Mouse (Mus musculus): Measurements from ENCODE around the gene Ankrd13d.
"Not testable (repeated sequence)": the region's sequence is repeated elsewhere in the genome, so short reads cannot be mapped to it uniquely, and the experiment has no call there.

Ankrd13d gene

DNA sequence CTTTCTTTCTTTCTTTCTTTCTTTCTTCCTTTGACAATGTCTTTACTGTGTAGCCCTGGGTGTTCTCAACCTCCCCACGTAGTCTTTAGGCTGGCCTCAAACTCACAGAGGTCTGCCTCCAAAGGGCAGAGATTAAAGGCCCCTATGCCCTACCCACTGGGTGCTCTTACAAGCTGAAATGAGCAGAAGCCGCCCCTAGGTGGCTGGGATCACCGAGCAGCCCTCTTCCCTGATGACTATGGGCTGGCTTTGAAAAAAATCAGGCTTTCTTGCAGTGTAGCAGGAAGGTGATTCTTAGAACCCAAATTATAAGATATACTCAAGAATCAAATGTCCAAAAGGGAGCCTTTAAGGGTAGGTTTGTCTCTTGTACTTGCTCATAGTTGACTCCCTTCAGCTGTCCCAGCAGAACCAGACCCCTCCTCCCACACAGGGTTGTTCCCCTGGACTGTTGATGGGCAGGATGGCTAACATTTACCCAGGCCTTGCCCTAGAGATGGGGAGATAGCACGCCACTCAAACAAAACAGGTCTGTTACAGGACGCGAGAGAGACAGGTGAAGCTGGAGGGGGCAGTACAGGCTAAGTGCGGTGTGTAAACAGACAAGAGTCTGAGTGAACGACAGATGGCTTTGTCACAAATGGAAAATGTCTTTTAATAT lies 21.8 kb downstream of the Ankrd13d start:
- DNase-seq = no peak

DNA sequence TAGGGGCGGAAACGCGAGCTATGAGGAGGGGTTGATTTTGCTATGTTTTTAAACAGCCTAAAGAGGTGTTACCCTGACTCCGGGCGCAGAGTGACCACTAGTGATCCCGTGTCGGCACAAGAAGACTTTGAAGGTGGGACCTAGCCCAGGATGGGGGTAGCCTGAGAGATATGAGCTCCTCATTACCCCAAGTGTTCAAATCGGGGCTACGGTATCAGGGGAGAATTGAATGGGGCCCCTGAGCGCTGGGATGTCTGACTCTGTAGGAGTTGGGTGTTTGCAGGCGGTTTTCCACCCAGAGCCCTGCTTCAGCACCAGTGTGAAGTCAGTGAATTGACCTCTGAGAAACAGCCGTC lies 25.1 kb downstream of the Ankrd13d start:
- DNase-seq = no peak

DNA sequence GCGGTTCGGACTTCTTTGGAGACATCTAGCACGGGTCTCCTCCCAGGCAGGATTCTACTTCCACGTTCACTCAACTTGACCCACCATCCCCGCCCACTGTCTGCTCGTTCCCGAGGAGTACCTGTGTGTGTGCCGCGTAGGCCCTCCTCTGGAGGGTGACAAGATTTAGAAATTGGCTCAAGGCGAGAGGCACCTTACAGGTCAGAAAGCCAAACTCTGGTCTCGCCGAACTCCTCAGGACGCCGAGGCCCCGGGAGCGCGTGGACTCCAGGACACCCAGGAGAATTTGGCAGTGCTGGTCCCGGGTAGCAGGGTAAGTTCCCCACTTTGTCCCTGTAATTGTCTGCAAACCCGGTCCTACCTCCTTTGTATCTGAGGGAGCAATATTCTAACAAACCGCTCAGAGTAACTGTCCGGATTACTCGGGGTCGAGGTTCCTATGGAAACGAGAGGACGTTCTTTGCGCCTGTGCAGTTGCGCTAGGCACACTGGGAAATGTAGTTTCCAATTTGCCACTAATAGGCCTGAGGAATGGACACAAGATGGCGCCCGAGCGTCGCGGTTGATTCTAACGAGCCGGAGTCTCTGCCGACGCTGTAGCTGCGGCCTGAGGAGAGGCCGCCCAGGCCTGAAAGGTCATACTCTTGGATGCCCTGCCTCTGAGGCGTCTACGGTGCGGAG lies 25.6 kb downstream of the Ankrd13d start:
- peak; percentile 92 to 97 for DNase-seq

- DNase-seq = no peak
These were observed 27.3 kb downstream of the Ankrd13d start for GRCm38 (mm10) chr19:4255583-4256162.

GRCm38 (mm10) chr19:4254230-4254629 lies 28.7 kb downstream of the Ankrd13d start:
- no peak for DNase-seq

DNA sequence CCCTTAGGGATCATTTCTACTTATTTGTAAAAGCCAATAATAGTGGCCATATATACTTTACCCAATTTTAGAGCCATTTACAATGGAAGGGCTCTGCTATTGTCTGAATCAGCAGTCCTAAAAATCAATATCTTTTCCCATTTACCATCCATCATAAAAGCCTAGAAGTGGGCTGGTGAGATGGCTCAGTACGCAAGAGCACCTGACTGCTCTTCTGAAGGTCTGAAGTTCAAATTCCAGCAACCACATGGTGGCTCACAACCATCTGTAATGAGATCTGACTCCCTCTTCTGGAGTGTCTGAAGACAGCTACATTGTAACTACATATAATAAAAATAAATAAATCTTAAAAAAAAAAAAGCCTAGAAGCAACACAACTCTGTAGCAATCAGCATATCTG lies 34.3 kb downstream of the Ankrd13d start:
- DNase-seq = not testable (repeated sequence)

- no peak for DNase-seq
These were observed 35.9 kb downstream of the Ankrd13d start for GRCm38 (mm10) chr19:4247010-4247409.

GRCm38 (mm10) chr19:4244775-4245174 lies 38.2 kb downstream of the Ankrd13d start:
- DNase-seq = no peak

DNA sequence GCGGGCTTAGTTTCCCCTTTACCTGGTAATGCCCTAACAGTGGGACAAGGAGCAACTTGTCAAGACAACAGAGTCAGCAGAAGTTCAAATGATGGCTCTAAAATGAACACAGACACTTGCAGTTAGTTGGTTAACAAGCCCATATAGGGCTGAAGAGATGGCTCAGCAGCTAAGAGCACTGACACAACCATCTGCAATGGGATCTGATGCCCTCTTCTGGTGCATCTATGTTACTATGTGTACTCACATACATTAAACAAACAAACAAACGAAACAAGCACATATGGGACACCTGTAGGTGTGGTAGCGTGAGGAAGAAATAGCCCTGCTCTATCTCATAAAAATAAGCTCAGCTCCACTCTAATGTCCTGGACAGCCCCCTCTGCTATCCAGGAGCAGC lies 40.5 kb downstream of the Ankrd13d start:
- no peak for DNase-seq

DNA sequence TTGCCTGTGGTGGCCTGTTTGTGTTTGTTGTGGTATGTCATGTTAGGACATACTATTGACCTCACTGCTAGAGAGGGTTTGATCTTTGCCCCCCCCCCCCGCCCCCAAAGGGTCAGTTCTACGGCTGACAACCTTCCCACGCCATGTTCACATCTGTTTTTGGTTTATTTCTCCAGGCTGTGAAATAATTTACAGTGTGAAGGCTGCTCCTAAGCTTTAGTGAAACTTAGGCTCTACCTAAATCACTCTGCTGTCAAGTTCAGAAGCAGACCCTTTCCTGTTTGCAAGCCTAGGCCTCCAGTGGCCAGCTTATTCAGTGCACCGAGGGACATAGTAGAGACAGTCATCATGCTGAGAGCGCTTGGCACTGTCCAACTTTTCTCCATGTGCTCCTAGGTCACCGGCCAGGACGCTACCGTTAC lies 42.7 kb downstream of the Ankrd13d start:
- DNase-seq = no peak

DNA sequence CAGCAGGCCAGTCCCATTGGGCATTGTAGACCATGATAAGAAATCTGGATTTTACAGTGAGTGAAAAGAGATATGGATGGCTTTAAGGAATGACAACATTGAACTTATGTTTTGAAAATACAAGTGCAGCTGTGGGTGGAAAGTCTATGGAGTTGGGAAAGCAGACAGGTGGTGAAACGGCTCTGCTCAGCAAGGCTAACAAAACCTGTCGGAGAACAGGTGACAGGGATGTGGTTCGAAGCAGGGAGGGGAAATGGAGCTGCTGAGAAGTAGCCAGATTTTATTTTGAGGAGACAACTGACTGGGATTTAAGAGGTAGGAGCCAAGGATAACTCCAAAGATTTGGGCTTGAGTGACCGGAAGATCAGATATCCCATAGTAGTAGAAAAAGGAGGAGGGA lies 48.4 kb downstream of the Ankrd13d start:
- DNase-seq = no peak

DNA sequence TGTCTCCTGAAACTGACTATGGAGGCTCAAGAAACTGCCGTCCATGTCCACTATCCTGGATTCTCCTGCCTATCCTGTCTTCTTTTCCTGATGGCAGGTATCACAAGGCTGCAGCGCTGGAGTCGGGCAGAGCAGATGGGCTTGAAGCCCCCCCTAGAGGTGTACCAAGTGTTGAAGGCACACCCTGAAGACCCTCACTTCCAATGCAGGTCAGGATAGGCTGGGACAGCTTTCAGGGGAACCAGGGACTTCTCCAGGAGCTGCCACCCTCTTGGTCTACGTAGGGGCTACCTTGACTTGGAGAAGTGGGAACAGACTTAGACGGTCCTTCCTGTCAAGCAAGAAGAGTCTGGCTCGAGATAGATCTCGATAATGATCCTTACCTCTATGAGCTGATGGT lies 50.3 kb downstream of the Ankrd13d start:
- no peak for DNase-seq

DNA sequence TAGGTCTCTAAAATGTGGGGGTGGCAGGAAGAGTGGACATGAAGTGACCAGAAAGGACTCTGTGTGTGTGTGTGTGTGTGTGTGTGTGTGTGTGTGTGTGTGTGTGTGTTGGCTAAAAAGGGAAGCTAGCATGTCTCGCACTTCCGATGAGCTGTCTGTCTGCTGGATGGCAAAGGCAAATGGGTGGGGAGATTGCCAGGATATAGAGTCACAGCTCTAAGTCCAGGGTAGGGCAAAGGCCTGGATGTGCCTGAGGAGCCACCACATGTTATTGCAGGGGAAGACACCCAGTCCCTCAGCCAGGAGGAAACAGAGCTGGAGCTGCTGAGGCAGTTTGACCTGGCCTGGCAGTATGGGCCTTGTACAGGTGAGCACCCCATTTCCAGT lies 50.8 kb downstream of the Ankrd13d start:
- DNase-seq = peak in 1 of 2 experiments; percentile 64

DNA sequence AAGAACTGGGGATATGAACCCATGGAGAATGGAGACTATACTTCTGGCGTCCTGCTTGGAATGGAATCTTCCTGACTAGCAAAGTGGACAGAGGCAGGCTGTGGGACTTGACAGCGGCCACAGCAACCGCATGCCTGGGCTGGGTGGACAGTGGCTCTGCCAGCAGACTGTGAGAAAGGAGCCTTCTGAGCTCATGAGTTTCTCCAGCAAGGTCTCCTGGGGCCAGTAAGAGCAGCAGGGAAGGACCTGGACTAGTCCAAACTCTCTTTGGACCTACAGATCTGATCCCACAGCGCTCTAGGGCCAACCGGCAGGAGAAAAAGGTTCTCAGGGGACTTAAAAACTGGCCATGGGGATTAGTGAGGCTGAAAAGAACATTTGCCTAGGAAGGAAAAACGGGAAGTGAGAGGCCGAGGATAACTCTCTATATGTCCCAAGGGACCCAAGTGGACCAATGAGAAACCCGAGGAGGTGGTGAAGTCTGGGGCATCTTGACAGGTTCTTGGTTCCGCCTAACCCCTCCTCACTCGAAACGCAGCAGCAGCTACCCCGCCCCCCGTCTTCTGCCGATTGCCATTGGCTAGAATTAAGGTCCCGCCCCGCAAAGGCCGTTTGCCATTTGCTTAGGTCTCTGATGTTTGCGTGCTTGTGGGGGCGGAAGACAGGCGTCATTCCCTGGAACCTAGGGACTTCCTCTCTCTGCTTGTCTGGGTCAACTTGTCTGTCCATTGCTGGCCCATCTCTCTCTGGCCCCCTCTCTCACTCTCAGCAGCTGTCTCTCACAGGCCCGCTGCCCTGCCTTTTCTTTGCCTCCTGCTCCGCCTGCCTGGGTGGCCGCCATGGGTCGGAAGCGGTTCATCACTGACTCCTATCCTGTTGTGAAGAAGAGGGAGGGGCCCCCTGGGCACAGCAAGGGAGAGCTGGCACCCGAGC lies 51.4 kb downstream of the Ankrd13d start, which contains the start of gene Pold4:
Pold4 (plus strand) TSS at position 647 of the 933 bp plus-strand sequence.
- DNase-seq = peak; percentile 98 to 99

DNA sequence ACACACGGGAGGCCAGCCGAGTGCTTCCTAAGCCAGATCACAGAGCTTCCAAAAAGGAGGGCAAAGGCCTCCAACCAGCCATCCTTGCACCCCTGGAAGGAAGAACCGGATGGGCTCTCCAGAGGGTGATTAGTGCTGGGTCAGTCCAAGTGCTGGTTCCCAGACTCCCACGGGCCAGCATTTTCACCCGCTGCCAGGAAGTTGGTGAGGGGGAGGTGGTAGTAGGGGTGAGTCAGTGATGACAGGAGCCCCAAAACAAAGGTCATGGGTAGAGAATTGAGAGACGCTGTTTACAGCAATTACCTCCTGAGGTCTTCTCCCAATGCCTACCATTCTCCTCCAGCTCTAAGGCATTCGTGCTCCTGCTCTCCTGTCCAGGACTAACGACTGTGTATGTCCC lies 52.5 kb downstream of the Ankrd13d start:
- DNase-seq = no peak

- no peak for DNase-seq
These were observed 53.4 kb downstream of the Ankrd13d start for GRCm38 (mm10) chr19:4229451-4230076.

DNA sequence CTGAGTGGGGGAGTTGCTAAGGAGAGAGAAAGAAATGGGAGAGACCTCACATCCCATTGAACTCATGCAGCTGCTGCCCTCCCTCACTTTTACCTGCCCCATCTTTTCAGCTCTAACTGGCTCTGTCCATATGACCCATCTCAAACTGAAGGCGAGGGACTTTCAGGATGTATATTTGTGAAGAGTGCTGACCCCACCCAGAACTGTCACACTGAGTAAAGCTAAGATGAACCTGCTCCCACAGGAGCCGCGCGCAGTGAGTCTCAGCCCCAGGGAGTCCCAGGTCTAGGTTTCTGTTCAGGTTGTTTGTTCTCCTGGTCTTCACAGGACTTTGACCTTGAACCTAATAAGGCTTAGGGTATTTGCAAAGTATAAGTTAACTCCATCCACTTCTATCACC lies 54.0 kb downstream of the Ankrd13d start:
- DNase-seq = no peak

DNA sequence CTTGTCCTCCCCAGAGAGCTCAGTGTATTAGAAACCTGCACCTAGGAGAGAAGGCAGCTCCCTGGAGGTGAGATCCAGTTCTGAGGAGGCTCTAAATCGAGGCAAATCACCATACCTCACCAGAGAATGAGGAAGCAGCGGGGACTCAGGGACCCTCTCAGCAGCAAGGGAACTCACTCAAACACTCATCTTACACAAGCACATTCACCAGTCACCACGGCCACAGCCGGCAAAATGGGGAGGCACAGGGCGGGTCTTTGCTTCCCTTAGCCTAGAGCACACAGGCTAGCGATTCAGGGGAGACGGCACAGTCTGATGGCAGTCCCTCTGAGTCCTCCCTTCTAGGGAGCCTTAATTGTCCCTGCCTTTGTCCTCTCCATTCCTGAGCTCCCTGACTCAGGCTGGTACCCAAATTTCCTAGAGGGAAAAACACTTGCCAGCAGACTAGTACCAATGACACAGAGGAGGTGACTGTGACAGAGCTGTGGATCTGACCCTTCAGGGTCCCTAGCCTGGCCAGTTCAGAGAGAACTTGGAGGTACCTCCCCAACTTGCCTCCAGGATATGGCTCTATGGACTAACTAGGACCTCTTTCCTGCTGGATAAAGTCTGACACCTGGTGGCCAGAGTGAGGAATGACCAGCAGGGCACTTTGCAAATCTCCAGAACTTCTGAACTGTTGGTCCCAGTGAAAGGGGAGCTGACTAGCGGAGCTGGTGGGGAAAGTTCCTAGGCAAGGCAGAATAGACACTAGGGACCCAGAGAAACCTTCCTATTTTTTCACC lies 54.9 kb downstream of the Ankrd13d start:
- DNase-seq = peak; percentile 74 to 79

DNA sequence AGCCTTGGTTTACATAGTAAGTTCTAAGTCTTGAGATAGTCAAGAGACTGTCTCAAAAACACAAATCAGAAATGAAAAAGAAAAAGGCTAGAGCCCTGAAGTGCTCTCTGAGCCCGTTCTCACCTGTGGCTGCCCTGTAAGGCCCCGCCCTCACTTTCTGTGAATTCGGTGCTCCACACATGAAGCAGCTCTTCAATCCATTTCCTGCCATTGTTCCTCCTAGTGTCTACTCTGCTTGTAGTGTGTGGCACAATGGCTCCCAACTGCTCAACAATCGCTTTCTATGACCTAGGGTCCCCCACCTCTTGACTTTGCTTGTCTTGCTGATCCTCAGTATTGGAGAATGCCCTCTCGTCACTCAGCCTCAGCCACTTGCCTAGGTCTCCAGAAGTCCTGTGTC lies 55.5 kb downstream of the Ankrd13d start:
- DNase-seq = no peak

DNA sequence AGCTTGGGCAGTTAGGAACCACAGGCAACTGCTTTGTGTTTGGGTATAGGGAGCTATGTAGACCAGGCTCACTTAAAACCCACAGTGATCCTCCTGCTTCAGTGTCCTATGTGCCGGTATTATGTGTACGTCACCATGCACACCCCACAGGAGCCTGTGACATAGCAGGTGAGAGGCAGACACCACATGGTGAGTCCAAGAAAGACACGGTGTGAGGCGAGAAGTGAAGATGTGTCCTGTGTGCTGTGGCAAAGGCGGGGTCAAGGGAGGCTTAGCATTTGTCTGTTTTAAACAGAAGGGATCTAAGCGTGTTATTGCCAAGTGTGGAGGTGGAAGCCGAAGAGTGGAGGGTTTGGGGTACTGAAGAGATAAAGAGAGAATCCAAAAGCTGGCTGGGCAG lies 56.2 kb downstream of the Ankrd13d start:
- no peak for DNase-seq

- DNase-seq = peak; percentile 59 to 61
These were observed 60.8 kb downstream of the Ankrd13d start for GRCm38 (mm10) chr19:4222165-4222564.
